Mouse (Mus musculus): Measurements from ENCODE around the gene Scamp5.

DNA sequence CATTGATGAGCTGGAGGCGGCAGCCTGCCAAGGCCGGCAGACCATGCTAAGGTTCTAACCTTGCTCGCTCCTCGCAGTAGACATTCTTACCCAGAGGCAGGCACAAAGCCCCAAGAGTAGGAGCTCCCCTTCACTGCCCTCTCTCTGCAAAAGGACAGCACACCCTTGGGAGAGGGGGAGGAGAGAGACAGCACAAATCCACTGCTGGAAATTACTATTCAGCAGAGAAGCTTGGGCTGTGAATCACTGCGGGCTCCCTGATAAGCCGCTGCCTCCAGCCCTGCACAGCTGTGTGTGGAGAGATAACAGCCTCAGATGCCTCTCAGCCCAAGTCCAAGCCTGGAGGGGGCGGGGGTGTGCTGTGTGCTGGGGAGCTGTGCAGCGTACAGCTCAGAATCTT lies 37.8 kb upstream of the Scamp5 start:
- no peak; the same call in 2 of the 3 replicates for TF ChIP-seq GATA1 (IDR thresholded peaks at IDR 0.05; ENCODE audit: borderline replicate concordance, low read length)
- no peak for TF ChIP-seq FLI1 (IDR thresholded peaks at IDR 0.05; ENCODE audit: low read length)
